Mouse (Mus musculus): Measurements from ENCODE around the gene Supt4a.

- no peak for TF ChIP-seq POLR2AphosphoS5 (IDR thresholded peaks at IDR 0.05; ENCODE audit: insufficient replicate concordance, low read depth, low read length)
- no peak for TF ChIP-seq CTCF (IDR thresholded peaks at IDR 0.05; ENCODE audit: low read depth, low read length)
- no peak for TF ChIP-seq TAL1 (conservative IDR thresholded peaks at IDR 0.05; ENCODE audit: low read depth, low read length)
- no peak for TF ChIP-seq GATA1 (IDR thresholded peaks at IDR 0.05; ENCODE audit: borderline replicate concordance, low read length)
- TF ChIP-seq GATA2 (IDR thresholded peaks at IDR 0.05; ENCODE audit: borderline replicate concordance, low read depth, low read length) = no peak
These were observed 47.9 kb upstream of the Supt4a start for GRCm38 (mm10) chr11:87689402-87689808.
